18 mouse cellular contexts compared by ENCODE assay signal in the genomic region with DNA sequence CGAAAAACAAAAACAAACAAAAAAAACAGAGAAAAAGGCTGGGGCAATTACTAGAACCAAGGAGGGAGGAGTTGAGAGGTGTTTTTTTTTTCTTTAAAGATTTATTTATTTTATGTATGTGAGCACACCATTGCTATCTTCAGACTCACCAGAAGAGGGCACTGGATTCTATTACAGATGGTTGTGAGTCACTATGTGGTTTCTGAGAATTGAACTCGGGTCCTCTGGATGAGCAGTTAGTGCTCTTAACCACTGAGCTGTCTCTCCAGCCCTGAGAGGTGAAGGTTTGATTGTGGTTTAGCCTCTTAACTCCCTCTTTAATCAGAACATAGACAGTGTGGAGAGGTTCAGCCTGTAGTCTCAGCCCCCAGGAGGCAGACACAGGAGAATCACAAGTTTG. TPM values are rescaled to one million over a fixed set of nuclear protein-coding genes. Genes with fewer than 3 reads are reported as not detected.
A peak's percentile ranks its signal among the peaks of the same experiment; 100 is the strongest.
DNase-seq lines count a peak whose midpoint lies in the region; ATAC-seq and TF ChIP-seq lines count a peak whose summit lies in the region.
"Had no signal": no experiment of that assay in that cellular context is flagged by ENCODE, and none has a peak within 500 bp of the region (broad histone marks: within the 10 kb centered on the region; RNA-seq: fewer than 3 reads in every experiment).

No protein-coding gene starts in this region.

- H3K9ac ChIP-seq in lung, embryonic 14.5 days, result no peak overlapping the region
- H3K9ac ChIP-seq: embryonic facial prominence, embryonic 13.5 days; forebrain, embryonic 13.5 days; hindbrain, embryonic 15.5 days; kidney, embryonic 15.5 days; lung, embryonic 15.5 days; midbrain, embryonic 13.5 days had no signal

- 75% methylated on average over 2 of the region's 2 CpGs for WGBS in lung, embryonic 14.5 days

- intact Hi-C loops in gastrocnemius, adult 2 months (cut with DNase I), result no loop called here
- intact Hi-C loops in gastrocnemius, postnatal 36 days (cut with DNase I), result no loop called here

- H3K4me2 ChIP-seq in lung, embryonic 14.5 days, result no peak overlapping the region
- H3K4me2 ChIP-seq: embryonic facial prominence, embryonic 13.5 days; forebrain, embryonic 13.5 days; hindbrain, embryonic 15.5 days; kidney, embryonic 15.5 days; lung, embryonic 15.5 days; midbrain, embryonic 13.5 days had no signal

- H3K4me3 ChIP-seq in gastrocnemius, adult 2 months, result no peak overlapping the region
- H3K4me3 ChIP-seq in lung, embryonic 14.5 days (ENCODE audit: low read depth, low read length), result no peak overlapping the region
- H3K4me3 ChIP-seq: embryonic facial prominence, embryonic 13.5 days; forebrain, embryonic 13.5 days; hindbrain, embryonic 15.5 days; kidney, embryonic 15.5 days; limb, embryonic 10.5 days; lung, embryonic 15.5 days; midbrain, embryonic 13.5 days had no signal

- ATAC-seq in lung, embryonic 14.5 days (ENCODE audit: insufficient read depth), result no peak
- ATAC-seq in megakaryocyte progenitor cell, adult 5-6 weeks (replicated peaks; ENCODE audit: poor library complexity), result peak; percentile 30
- ATAC-seq: forebrain, embryonic 13.5 days; midbrain, embryonic 13.5 days had no signal

- peak; percentile 34; the same call in 1 of the 2 replicates for TF ChIP-seq CTCF in gastrocnemius, adult 2 months (IDR thresholded peaks at IDR 0.05)
- TF ChIP-seq CTCF in lung, embryonic 14.5 days (IDR thresholded peaks at IDR 0.05; ENCODE audit: low read depth), result peak; percentile 22; the same call in 1 of the 2 replicates

- no peaks in the 10 kb centered on the region for H3K27me3 ChIP-seq in lung, embryonic 14.5 days (ENCODE audit: insufficient read depth, low read length)
- H3K27me3 ChIP-seq: embryonic facial prominence, embryonic 13.5 days; forebrain, embryonic 13.5 days; hindbrain, embryonic 15.5 days; kidney, embryonic 15.5 days; lung, embryonic 15.5 days; midbrain, embryonic 13.5 days had no signal

- H3K36me3 ChIP-seq in lung, embryonic 14.5 days (ENCODE audit: insufficient read depth), result peaks cover 34% of the 10 kb centered on the region

- H3K4me1 ChIP-seq in lung, embryonic 14.5 days (ENCODE audit: insufficient read depth), result no peaks in the 10 kb centered on the region

- H3K9me3 ChIP-seq in lung, embryonic 14.5 days (ENCODE audit: low read depth, low read length), result no peaks in the 10 kb centered on the region
- H3K9me3 ChIP-seq: embryonic facial prominence, embryonic 13.5 days; forebrain, embryonic 13.5 days; hindbrain, embryonic 15.5 days; kidney, embryonic 15.5 days; limb, embryonic 10.5 days; lung, embryonic 15.5 days; midbrain, embryonic 13.5 days had no signal

- no peak overlapping the region for H3K27ac ChIP-seq in gastrocnemius, adult 2 months
- H3K27ac ChIP-seq in lung, embryonic 14.5 days (ENCODE audit: low read depth), result no peak overlapping the region
- H3K27ac ChIP-seq: embryonic facial prominence, embryonic 13.5 days; forebrain, embryonic 13.5 days; hindbrain, embryonic 15.5 days; kidney, embryonic 15.5 days; limb, embryonic 10.5 days; lung, embryonic 15.5 days; midbrain, embryonic 13.5 days had no signal

- DNase-seq in gastrocnemius, adult 2 months, result no peak
- DNase-seq in gastrocnemius, postnatal 36 days, result no peak
- DNase-seq in lung, embryonic 14.5 days, result no peak
- no peak for DNase-seq in lung, postnatal 25 days (ENCODE audit: low spot score)
- peak; percentile 56 for DNase-seq in ES-CJ7 (ENCODE audit: low read depth, low spot score)
- no peak for DNase-seq in adrenal gland, adult 2 months
- no peak for DNase-seq in spleen, adult 18-20 months
- DNase-seq: cerebellum, postnatal 14 days; gastrocnemius, postnatal 25 days; thymus, postnatal 14 days had no signal

RNA-seq across cellular contexts. Expression of a gene that starts 5.9 kb away (rescaled TPM):
- 10 to 100 TPM; 10.9 to 15.1 TPM for total RNA-seq in gastrocnemius, adult 2 months (2021)
- 10 to 100 TPM; 10.7 to 11.4 TPM for total RNA-seq in gastrocnemius, postnatal 36 days (2021)
- polyA plus RNA-seq in lung, embryonic 14.5 days (2014; fragmentation: Nextera tagmentation; extraction: Ambion mirVana), result 53.8 and 56.8 TPM in 2 replicates
- 40.1 and 43.7 TPM in 2 replicates for total RNA-seq in megakaryocyte progenitor cell, adult 5-6 weeks (2015)
- total RNA-seq in megakaryocyte progenitor cell, adult 5-6 weeks (2017), result 192 and 207 TPM in 2 replicates
- 100 to 1,000 TPM; 127 to 147 TPM for total RNA-seq in adrenal gland, adult 2 months (2021)
- polyA plus RNA-seq in adrenal gland, adult 2 months (2012; rRNA removed), result 82.2 and 108 TPM in 2 replicates

RNA-seq across cellular contexts. Expression of a gene that starts 40.0 kb away (rescaled TPM):
- 1 to 10 TPM; 1.6 TPM for total RNA-seq in gastrocnemius, adult 2 months (2021)
- 1 to 10 TPM; 2.1 to 2.9 TPM for total RNA-seq in gastrocnemius, postnatal 36 days (2021)
- polyA plus RNA-seq in lung, embryonic 14.5 days (2014; fragmentation: Nextera tagmentation; extraction: Ambion mirVana), result 0.07 and 0.11 TPM in 2 replicates
- 5.3 and 9.7 TPM in 2 replicates for total RNA-seq in megakaryocyte progenitor cell, adult 5-6 weeks (2015)
- total RNA-seq in megakaryocyte progenitor cell, adult 5-6 weeks (2017), result 37.4 and 41.4 TPM in 2 replicates
- total RNA-seq in adrenal gland, adult 2 months (2021), result 1 to 10 TPM; 2.2 to 3.8 TPM
- polyA plus RNA-seq in adrenal gland, adult 2 months (2012; rRNA removed), result 8.7 and 9.8 TPM in 2 replicates

RNA-seq across cellular contexts. Expression of a gene that starts 45.0 kb away (rescaled TPM):
- total RNA-seq in gastrocnemius, adult 2 months (2021), result 10 to 100 TPM; 21.6 to 29.9 TPM
- total RNA-seq in gastrocnemius, postnatal 36 days (2021), result 10 to 100 TPM; 22.1 to 25.0 TPM
- polyA plus RNA-seq in lung, embryonic 14.5 days (2014; fragmentation: Nextera tagmentation; extraction: Ambion mirVana), result 120 and 130 TPM in 2 replicates
- 93.8 and 97.5 TPM in 2 replicates for total RNA-seq in megakaryocyte progenitor cell, adult 5-6 weeks (2015)
- 67.2 and 73.0 TPM in 2 replicates for total RNA-seq in megakaryocyte progenitor cell, adult 5-6 weeks (2017)
- total RNA-seq in adrenal gland, adult 2 months (2021), result 100 to 1,000 TPM; 115 to 129 TPM
- polyA plus RNA-seq in adrenal gland, adult 2 months (2012; rRNA removed), result 53.3 and 62.3 TPM in 2 replicates

RNA-seq across cellular contexts. Expression of a gene that starts 50.0 kb away (rescaled TPM):
- total RNA-seq in gastrocnemius, adult 2 months (2021), result under 1 TPM; 0.66 to 0.89 TPM
- 1 to 10 TPM in 1 of 2 experiments, under 1 TPM in 1; 0.69 to 1.0 TPM for total RNA-seq in gastrocnemius, postnatal 36 days (2021)
- 2.9 and 4.4 TPM in 2 replicates for polyA plus RNA-seq in lung, embryonic 14.5 days (2014; fragmentation: Nextera tagmentation; extraction: Ambion mirVana)
- total RNA-seq in megakaryocyte progenitor cell, adult 5-6 weeks (2015), result 212 and 219 TPM in 2 replicates
- total RNA-seq in megakaryocyte progenitor cell, adult 5-6 weeks (2017), result 122 and 139 TPM in 2 replicates
- total RNA-seq in adrenal gland, adult 2 months (2021), result 10 to 100 TPM in 1 of 2 experiments, 1 to 10 TPM in 1; 8.3 to 11.6 TPM
- polyA plus RNA-seq in adrenal gland, adult 2 months (2012; rRNA removed), result 17.8 and 19.1 TPM in 2 replicates

RNA-seq across cellular contexts. Expression of a gene that starts 51.7 kb away (rescaled TPM):
- total RNA-seq in gastrocnemius, adult 2 months (2021), result 10 to 100 TPM; 33.5 to 40.5 TPM
- 10 to 100 TPM; 29.7 to 38.9 TPM for total RNA-seq in gastrocnemius, postnatal 36 days (2021)
- 2,143 and 2,245 TPM in 2 replicates for polyA plus RNA-seq in lung, embryonic 14.5 days (2014; fragmentation: Nextera tagmentation; extraction: Ambion mirVana)
- 781 and 827 TPM in 2 replicates for total RNA-seq in megakaryocyte progenitor cell, adult 5-6 weeks (2015)
- total RNA-seq in megakaryocyte progenitor cell, adult 5-6 weeks (2017), result 536 and 567 TPM in 2 replicates
- 100 to 1,000 TPM; 166 to 233 TPM for total RNA-seq in adrenal gland, adult 2 months (2021)
- polyA plus RNA-seq in adrenal gland, adult 2 months (2012; rRNA removed), result 100 and 106 TPM in 2 replicates
